Mouse (Mus musculus): ENCODE measurements around the gene Gas7. TPM values are rescaled to one million over a fixed set of nuclear protein-coding genes. Genes with fewer than 3 reads are reported as not detected.

The Gas7 gene
- polyA plus RNA-seq, 1 experiment from 2014 or later, result 13.5 TPM

DNA sequence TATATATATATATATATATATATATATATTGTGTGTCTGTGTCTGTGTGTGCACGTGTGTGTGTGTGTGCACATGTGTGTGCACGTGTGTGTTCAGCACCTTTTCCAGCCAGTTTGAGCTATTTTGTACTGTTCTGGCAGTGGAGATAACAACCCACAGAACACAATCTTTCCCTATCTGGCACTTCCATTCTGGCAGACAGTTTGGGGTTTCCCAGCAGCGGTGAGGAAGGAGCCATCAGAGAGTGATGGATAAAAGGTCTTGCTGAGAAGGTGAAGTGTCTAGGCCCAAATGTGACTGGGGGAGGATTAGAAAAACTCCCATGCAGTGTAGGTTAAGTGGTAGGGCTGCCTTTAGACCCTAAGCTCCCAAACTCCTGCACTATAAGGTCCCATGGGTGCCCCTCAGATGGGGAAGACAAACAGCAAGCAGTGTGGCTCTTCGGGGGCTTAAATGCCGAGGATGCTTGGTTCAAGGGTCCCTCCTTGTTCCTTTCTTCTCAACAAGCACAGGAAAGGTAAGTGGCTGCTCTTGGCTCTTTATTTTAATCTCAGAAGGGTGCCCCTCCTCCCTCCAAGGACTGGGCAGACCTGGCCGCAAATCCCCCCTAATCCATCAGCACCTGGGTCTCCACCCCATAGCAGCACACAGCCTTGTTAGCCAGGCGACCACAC lies 239.6 kb downstream of the Gas7 start, which contains the start of gene Rcvrn:
Gene Rcvrn (plus strand): TSS at position 624 of the 674 bp plus-strand sequence.
- no peak within 1 kb of the TSS for H3K4me2 ChIP-seq (ENCODE audit: low read depth, low read length)
- 56% methylated on average over 7 of the region's 7 CpGs for WGBS
- H3K4me1 ChIP-seq (replicated peaks; ENCODE audit: control insufficient read depth, insufficient read depth, low read length), result no peaks in the 10 kb centered on the region
- H3K9ac ChIP-seq (ENCODE audit: low read length), result no peak within 1 kb of the TSS
- no peak for ATAC-seq (ENCODE audit: low read depth)
- H3K9me3 ChIP-seq (ENCODE audit: control insufficient read depth, low read length), result no peaks in the 10 kb centered on the region
- no peaks in the 10 kb centered on the region for H3K36me3 ChIP-seq (ENCODE audit: control insufficient read depth, insufficient read depth, low read length)
- no peak within 1 kb of the TSS for H3K27ac ChIP-seq (ENCODE audit: low read length)
- H3K27me3 ChIP-seq (ENCODE audit: control insufficient read depth, insufficient read depth, low read depth, low read length), result no peaks in the 10 kb centered on the region
- H3K4me3 ChIP-seq (ENCODE audit: low read length), result no peak within 1 kb of the TSS

DNA sequence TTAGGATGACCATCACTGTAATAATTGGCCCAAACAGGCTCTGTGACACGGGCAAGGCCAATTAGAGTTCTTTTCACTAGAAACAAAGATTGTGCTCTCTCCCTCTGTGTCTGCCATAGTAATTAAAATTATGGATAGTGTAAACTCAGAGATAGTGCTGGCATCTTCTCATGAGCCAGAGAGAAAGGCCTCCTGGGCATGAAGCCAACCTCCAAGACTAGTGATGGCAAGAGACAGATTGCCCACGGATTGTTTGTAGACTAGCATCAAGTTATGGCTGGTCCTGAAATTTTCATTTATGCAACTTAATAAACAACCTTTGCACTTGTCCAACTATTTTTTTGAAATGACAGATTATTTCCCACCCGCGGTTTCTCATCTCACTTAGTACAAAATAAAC lies 257.7 kb downstream of the Gas7 start:
- Histone ChIP-seq H3K36me3 (ENCODE audit: control insufficient read depth, insufficient read depth, low read length) (no peaks in the 10 kb centered on the region), H3K4me2 (ENCODE audit: low read depth, low read length) (no peak overlapping the region), H3K9me3 (ENCODE audit: control insufficient read depth, low read length) (no peaks in the 10 kb centered on the region), H3K27ac (ENCODE audit: low read length) (no peak overlapping the region), H3K4me1 (replicated peaks; ENCODE audit: control insufficient read depth, insufficient read depth, low read length) (no peaks in the 10 kb centered on the region), H3K9ac (ENCODE audit: low read length) (no peak overlapping the region), H3K4me3 (ENCODE audit: low read length) (no peak overlapping the region), H3K27me3 (ENCODE audit: control insufficient read depth, insufficient read depth, low read depth, low read length) (no peaks in the 10 kb centered on the region)
- no peak for ATAC-seq (ENCODE audit: low read depth)
- WGBS, result 58% methylated on average over 4 of the region's 4 CpGs

DNA sequence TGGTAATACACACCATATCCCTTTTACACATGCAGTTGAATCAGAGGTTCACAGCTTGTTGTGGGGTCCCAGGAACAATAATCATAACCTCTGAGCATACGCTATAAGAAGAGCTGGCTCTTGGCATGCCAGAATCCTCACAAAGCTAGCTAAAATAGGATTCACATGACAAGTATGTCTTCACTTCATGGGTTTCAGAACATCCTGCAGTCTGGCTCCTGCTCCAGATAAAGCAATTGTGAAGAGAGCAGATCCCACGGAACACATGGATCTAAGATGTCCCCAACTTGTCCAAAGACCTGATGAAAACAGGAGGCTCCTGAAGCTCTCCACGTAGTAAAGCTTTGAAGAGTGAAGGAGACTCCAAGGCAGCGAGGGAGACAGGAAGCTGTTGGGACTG lies 260.1 kb downstream of the Gas7 start:
- ATAC-seq (ENCODE audit: low read depth), result no peak
- H3K36me3 ChIP-seq (ENCODE audit: control insufficient read depth, insufficient read depth, low read length), result no peaks in the 10 kb centered on the region
- H3K9ac ChIP-seq (ENCODE audit: low read length), result no peak overlapping the region
- WGBS, result 81% methylated on average over 4 of the region's 4 CpGs
- no peak overlapping the region for H3K27ac ChIP-seq (ENCODE audit: low read length)
- no peaks in the 10 kb centered on the region for H3K27me3 ChIP-seq (ENCODE audit: control insufficient read depth, insufficient read depth, low read depth, low read length)
- no peak overlapping the region for H3K4me3 ChIP-seq (ENCODE audit: low read length)
- no peaks in the 10 kb centered on the region for H3K4me1 ChIP-seq (replicated peaks; ENCODE audit: control insufficient read depth, insufficient read depth, low read length)
- H3K9me3 ChIP-seq (ENCODE audit: control insufficient read depth, low read length), result no peaks in the 10 kb centered on the region
- no peak overlapping the region for H3K4me2 ChIP-seq (ENCODE audit: low read depth, low read length)

DNA sequence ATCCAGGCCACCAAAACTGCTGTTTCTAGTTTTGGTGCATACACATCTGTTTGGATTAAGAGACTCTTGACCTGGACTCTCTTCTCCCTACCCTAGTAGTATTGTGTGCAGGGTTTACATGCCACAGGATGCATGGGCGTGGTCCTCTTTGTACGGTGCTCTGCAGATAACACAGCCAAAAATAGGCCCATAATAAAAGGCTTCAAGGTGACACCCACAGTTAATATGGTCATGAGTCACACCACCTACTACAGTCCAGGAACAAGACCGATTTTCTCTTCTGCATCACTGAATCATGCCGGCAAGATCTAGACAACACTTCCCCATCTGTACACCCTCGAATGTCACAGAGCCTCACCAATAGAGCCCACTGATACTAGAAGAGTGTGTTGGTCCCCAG lies 266.2 kb downstream of the Gas7 start:
- ATAC-seq (ENCODE audit: low read depth), result no peak
- no peak overlapping the region for H3K4me3 ChIP-seq (ENCODE audit: low read length)
- no peaks in the 10 kb centered on the region for H3K27me3 ChIP-seq (ENCODE audit: control insufficient read depth, insufficient read depth, low read depth, low read length)
- WGBS, result 83% methylated on average over 5 of the region's 5 CpGs
- H3K36me3 ChIP-seq (ENCODE audit: control insufficient read depth, insufficient read depth, low read length), result no peaks in the 10 kb centered on the region
- no peaks in the 10 kb centered on the region for H3K4me1 ChIP-seq (replicated peaks; ENCODE audit: control insufficient read depth, insufficient read depth, low read length)
- no peak overlapping the region for H3K4me2 ChIP-seq (ENCODE audit: low read depth, low read length)
- no peak overlapping the region for H3K9ac ChIP-seq (ENCODE audit: low read length)
- no peak overlapping the region for H3K27ac ChIP-seq (ENCODE audit: low read length)
- H3K9me3 ChIP-seq (ENCODE audit: control insufficient read depth, low read length), result no peaks in the 10 kb centered on the region

DNA sequence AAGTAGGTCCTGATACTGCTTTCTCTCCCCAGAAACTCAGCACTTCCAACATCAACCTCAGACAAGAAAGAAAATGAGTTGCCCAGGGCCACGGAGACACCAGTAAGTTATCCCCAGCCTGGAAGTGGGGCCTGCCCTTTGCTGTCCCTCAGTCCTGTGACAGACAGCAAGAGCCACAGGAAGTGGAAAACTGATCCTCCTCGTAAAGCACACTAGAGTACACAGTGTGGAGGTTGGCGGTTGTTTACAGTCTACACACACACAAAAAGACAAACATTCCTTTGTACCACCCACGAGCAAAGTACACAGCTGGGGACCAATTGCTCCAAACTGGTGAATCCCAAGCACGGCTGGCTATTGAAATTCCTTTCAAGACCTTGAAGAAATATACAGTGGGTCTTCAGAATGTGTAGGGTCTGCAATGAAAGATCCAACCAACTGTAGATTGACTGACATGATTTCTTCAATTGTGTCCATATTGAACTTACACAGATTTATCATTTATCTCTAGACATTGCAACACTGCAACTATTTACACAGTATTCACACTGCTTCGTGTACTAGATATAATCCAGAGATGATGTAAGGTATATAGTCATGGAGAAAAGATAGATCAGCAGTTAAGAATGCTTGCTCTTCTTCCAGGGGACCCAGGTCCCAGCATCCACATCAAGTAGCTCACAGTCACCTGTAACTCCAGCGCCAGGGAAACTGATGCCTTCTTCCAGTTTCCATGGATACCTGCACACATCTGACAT lies 267.3 kb downstream of the Gas7 start:
- WGBS, result 35% methylated on average over 7 of the region's 7 CpGs
- H3K4me2 ChIP-seq (ENCODE audit: low read depth, low read length), result no peak overlapping the region
- H3K4me3 ChIP-seq (ENCODE audit: low read length), result no peak overlapping the region
- 0 out of 2 replicates have a peak, but pooled peaks have one; percentile 34 for ATAC-seq (ENCODE audit: low read depth)
- H3K9ac ChIP-seq (ENCODE audit: low read length), result no peak overlapping the region
- H3K27me3 ChIP-seq (ENCODE audit: control insufficient read depth, insufficient read depth, low read depth, low read length), result no peaks in the 10 kb centered on the region
- H3K4me1 ChIP-seq (replicated peaks; ENCODE audit: control insufficient read depth, insufficient read depth, low read length), result no peaks in the 10 kb centered on the region
- H3K9me3 ChIP-seq (ENCODE audit: control insufficient read depth, low read length), result no peaks in the 10 kb centered on the region
- no peak overlapping the region for H3K27ac ChIP-seq (ENCODE audit: low read length)
- H3K36me3 ChIP-seq (ENCODE audit: control insufficient read depth, insufficient read depth, low read length), result no peaks in the 10 kb centered on the region

DNA sequence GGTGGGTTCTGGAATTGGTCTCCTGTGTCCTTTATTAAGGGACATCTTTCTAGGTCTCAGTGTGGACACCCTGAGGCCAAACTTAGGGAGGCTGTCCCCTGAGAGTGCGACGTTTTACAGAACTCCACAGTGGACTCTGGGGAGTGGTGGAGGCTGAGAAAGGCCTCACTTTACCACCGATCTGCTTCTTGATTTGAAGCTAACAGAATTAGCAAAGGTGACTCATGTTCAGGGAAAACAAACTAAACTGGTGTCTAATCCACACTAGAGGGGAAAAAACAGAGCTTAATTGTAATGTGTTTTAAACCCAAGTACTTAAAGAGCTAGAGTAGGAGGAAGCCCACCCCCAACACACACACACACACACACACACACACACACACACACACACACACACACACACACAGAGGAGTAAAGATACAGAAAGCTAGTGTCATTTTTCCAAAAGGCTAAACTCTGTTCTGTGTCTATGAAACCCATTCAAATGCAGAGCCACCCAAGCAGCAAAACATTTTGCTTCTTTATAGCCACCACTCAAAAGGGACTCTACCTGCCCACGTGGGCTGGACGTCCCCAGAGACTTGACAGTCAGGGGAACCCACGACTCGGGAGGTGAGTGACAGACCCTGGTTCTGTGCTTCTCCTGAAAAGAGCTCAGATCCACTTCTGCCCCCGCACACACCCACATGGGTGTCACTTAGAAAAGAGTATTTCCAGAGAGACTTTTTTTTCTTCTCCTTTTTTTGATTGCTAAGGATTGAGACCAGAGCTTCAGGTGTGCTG lies 268.2 kb downstream of the Gas7 start:
- WGBS, result 63% methylated on average over 8 of the region's 8 CpGs
- no peak overlapping the region for H3K4me2 ChIP-seq (ENCODE audit: low read depth, low read length)
- no peak for ATAC-seq (ENCODE audit: low read depth)
- H3K9ac ChIP-seq (ENCODE audit: low read length), result no peak overlapping the region
- H3K4me1 ChIP-seq (replicated peaks; ENCODE audit: control insufficient read depth, insufficient read depth, low read length), result no peaks in the 10 kb centered on the region
- H3K36me3 ChIP-seq (ENCODE audit: control insufficient read depth, insufficient read depth, low read length), result no peaks in the 10 kb centered on the region
- no peak overlapping the region for H3K4me3 ChIP-seq (ENCODE audit: low read length)
- no peak overlapping the region for H3K27ac ChIP-seq (ENCODE audit: low read length)
- H3K27me3 ChIP-seq (ENCODE audit: control insufficient read depth, insufficient read depth, low read depth, low read length), result no peaks in the 10 kb centered on the region
- H3K9me3 ChIP-seq (ENCODE audit: control insufficient read depth, low read length), result no peaks in the 10 kb centered on the region

DNA sequence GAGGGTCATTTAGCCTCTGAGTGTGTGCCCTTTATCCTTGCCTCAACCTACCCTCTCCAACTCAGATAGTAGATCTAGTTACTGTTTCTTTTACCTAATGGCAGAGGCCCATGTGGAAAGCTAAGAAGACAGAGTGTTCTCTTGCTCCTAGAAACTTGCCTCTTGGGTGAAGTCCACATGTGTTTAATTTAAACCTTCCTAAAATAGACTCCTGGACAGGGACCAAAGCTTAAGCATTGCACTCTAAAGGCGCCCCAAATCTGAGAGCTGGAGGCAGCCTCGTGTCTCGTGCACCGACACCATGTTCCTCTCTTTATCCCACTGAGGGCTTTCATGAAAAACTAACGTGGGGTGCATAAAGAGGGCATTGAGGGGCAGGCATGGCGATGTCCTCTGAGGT lies 271.9 kb downstream of the Gas7 start:
- Histone ChIP-seq H3K4me1 (replicated peaks; ENCODE audit: control insufficient read depth, insufficient read depth, low read length) (no peaks in the 10 kb centered on the region), H3K27ac (ENCODE audit: low read length) (no peak overlapping the region), H3K4me2 (ENCODE audit: low read depth, low read length) (no peak overlapping the region), H3K36me3 (ENCODE audit: control insufficient read depth, insufficient read depth, low read length) (no peaks in the 10 kb centered on the region), H3K9me3 (ENCODE audit: control insufficient read depth, low read length) (no peaks in the 10 kb centered on the region), H3K9ac (ENCODE audit: low read length) (no peak overlapping the region), H3K4me3 (ENCODE audit: low read length) (no peak overlapping the region), H3K27me3 (ENCODE audit: control insufficient read depth, insufficient read depth, low read depth, low read length) (no peaks in the 10 kb centered on the region)
- 65% methylated on average over 6 of the region's 6 CpGs for WGBS
- no peak; the same call in 1 of the 2 replicates for ATAC-seq (ENCODE audit: low read depth)

DNA sequence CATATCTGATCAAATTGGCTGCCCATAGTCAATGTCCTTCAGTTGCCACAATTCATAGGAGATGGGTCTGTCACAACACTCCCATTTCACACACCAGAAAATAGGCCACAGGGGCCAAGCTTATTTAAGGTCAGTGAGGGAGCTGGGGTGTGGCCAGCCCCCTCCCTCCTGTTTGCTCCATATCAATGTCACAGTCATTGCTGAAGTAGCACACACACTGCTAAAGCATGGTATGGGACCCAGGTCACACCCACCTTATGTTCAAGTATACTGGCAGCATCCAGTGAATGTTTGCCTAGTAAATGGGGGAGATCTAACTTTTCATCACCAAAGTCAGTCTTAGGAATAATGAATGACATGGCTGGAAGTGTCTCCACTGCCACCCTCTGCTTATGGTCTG lies 273.5 kb downstream of the Gas7 start:
- Histone ChIP-seq H3K4me1 (replicated peaks; ENCODE audit: control insufficient read depth, insufficient read depth, low read length) (no peaks in the 10 kb centered on the region), H3K27ac (ENCODE audit: low read length) (no peak overlapping the region), H3K4me2 (ENCODE audit: low read depth, low read length) (no peak overlapping the region), H3K9ac (ENCODE audit: low read length) (no peak overlapping the region), H3K36me3 (ENCODE audit: control insufficient read depth, insufficient read depth, low read length) (no peaks in the 10 kb centered on the region), H3K9me3 (ENCODE audit: control insufficient read depth, low read length) (no peaks in the 10 kb centered on the region), H3K27me3 (ENCODE audit: control insufficient read depth, insufficient read depth, low read depth, low read length) (no peaks in the 10 kb centered on the region), H3K4me3 (ENCODE audit: low read length) (no peak overlapping the region)
- no peak for ATAC-seq (ENCODE audit: low read depth)

DNA sequence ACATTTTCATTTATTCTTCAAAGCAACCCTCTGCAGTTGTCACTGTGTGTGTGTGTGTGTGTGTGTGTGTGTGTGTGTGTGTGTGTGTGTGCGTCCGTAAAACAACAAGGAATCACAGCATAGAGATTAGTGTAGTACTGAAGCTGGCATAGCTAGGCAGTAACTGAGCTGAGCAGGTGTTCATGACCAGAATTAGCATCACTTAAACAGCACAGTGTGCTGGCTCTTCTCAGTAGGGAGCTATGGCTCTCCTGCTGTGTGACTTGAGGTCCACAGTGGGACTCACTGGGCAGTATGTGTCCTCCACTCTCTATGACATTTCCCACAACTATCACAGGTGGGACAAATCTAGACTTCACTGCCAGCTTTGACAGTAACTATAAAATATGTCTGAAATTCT lies 275.8 kb downstream of the Gas7 start:
- no peak for ATAC-seq (ENCODE audit: low read depth)
- H3K27ac ChIP-seq (ENCODE audit: low read length), result no peak overlapping the region
- H3K27me3 ChIP-seq (ENCODE audit: control insufficient read depth, insufficient read depth, low read depth, low read length), result no peaks in the 10 kb centered on the region
- no peaks in the 10 kb centered on the region for H3K4me1 ChIP-seq (replicated peaks; ENCODE audit: control insufficient read depth, insufficient read depth, low read length)
- no peaks in the 10 kb centered on the region for H3K36me3 ChIP-seq (ENCODE audit: control insufficient read depth, insufficient read depth, low read length)
- WGBS, result 79% methylated on average over 2 of the region's 2 CpGs
- no peak overlapping the region for H3K4me2 ChIP-seq (ENCODE audit: low read depth, low read length)
- H3K4me3 ChIP-seq (ENCODE audit: low read length), result no peak overlapping the region
- no peak overlapping the region for H3K9ac ChIP-seq (ENCODE audit: low read length)
- no peaks in the 10 kb centered on the region for H3K9me3 ChIP-seq (ENCODE audit: control insufficient read depth, low read length)
